Mouse (Mus musculus): ENCODE measurements around the gene Mrpl16.

The Mrpl16 gene

DNA sequence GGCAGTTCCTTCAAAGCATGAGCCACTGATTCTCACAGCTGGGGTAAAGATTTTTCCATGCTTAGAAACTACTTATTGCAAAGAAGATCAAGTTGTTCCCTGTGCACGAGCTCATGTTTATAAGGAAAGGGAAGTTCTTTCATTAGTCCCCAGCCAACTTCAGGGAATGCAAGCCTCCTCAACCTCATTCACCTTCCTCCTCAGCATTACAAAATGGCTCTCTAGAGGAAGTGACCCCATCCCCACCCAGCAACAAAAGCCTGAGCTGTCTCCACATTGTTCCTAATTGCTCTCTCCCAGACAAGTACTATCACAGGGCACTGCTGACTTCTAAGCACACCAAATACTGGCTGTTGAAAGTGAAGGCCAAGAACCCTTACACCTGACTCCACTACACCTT, 34.2 kb downstream of the Mrpl16 start:
- no peak for DNase-seq (ENCODE audit: low spot score in 2 of 2)

DNA sequence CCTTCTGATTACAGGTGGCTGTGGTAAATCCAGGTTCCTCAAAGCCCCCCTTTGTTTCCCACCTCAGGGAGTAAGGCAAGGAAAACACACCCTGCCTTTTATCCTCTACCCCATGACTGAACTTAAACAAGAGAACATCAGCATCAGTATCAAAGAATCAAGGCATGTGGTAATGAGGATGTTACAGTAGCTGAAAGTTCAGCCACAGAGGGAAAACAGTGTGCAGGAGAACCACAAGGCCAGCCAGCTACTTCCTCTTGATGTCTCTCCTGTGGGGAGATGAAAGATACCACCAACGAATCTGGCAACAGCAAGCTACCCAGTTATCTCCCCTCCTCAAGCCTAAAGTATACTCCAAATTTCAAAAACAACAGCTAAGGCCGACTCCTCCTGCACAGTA, 37.1 kb downstream of the Mrpl16 start:
- DNase-seq (ENCODE audit: low spot score in 2 of 2), result no peak

DNA sequence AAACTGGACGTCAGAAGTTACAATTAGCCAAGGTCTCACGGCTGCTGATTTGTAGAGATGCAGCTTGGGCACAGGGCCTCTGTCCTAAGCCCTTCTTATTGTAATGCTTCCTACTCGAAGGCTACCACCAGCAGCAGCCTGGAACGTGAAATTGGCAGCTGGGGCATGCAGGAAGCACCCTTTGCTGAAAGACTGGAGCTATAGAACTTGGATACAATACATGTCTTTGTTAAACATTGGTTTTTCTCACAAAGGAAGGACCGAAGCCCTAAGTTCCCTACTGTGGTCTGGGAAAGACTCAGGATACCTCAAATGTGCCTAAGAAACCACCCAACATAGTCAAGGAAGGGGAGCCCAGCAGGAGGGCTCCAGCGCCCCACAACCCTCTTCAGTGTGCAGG, 37.6 kb downstream of the Mrpl16 start:
- DNase-seq (ENCODE audit: low spot score in 2 of 2), result no peak

DNA sequence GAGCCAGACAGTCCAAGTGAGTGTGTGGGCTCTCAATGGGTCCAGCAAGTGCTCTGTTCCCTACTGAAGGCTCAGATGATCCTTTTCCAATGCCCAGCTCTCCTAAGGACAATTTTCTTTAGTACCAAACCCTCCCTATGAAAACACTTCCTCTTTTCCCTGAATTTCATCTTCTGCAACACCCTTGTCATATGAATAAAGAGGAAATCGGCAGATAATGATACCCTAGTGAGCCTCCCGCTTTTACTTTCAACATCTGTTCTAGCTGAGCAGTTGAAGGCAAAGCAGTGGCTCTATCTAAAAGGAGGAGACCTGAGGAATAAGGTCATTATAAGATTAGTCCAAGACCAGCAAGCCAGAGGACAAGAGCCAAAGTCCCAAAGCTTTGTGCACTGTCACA, 38.3 kb downstream of the Mrpl16 start:
- DNase-seq (ENCODE audit: low spot score in 2 of 2), result no peak

DNA sequence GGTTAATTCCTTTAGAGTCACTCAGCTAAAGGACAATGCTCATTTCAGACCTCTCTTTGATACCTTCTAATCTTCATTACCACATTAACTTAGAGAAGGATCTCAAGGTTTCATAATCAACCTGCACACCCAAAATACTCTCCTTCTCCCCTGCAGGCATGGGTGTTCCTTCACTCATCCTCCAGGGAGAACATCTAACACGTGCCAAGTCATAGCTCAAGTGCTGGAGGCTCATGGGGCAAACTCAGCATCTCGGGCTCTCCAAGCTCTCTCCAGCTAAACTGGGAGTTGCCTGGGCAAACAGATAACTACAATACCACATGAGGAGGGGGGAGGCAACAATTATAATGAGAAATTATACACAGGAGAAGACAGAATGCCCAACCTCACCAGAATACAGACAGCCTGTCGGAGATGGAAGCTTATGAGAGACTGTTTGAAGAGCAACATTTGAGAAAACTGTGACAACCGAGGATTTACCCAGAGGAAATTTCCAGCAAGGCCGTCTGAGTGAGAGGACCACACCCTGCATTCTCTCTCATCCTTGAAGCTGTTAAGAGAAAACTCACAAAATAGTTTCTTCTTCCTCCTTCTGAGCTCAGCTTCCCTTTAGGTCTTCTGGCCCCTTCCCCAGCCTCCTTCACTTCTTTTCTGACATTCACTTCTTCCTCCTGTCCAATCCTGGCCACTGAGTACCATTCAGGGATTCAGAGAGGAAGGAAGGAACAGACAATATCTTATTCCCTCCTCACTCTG, 40.0 kb downstream of the Mrpl16 start:
- DNase-seq (ENCODE audit: low spot score in 2 of 2), result no peak

GRCm38 (mm10) chr19:11810856-11811255, 40.7 kb downstream of the Mrpl16 start:
- DNase-seq (ENCODE audit: low spot score in 2 of 2), result no peak

DNA sequence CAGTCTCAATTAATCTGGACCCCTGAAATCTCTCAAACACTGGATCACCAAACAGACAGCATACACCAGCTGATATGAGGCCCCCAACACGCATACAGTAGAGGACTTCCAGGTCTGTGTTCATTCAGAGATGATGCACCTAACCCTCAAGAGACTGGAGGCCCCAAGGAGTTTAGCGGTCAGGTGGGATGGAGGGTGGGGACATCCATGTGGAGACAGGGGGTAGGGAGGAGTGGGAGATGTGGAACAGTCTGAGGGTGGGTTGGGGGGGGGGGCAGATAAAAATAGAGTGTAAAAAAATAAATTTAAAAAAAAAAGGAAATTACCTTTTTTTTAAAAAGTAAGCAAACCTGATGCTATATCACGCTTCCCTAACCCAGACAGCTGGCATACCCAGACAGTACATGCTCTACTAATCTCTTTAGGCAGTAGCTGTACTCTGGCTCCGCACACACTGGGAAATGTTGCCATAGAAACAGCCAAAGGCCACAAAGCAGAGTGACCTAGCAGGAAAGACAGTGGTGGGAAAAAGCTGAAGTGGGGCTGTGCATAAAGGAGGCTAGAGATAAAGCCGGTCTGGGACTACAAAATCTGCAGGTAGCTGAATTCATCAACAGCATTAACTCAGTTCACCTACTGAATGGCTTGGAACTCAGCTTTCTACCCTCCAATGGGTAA, 41.6 kb downstream of the Mrpl16 start:
- DNase-seq (ENCODE audit: low spot score in 2 of 2), result no peak

- no peak for DNase-seq (ENCODE audit: low spot score in 2 of 2)
Observed at GRCm38 (mm10) chr19:11813136-11813535, 42.9 kb downstream of the Mrpl16 start.

- no peak for DNase-seq (ENCODE audit: low spot score in 2 of 2)
Observed at GRCm38 (mm10) chr19:11813649-11814048, 43.5 kb downstream of the Mrpl16 start.

GRCm38 (mm10) chr19:11814742-11815333, 44.6 kb downstream of the Mrpl16 start:
- no peak for DNase-seq (ENCODE audit: low spot score in 2 of 2)

DNA sequence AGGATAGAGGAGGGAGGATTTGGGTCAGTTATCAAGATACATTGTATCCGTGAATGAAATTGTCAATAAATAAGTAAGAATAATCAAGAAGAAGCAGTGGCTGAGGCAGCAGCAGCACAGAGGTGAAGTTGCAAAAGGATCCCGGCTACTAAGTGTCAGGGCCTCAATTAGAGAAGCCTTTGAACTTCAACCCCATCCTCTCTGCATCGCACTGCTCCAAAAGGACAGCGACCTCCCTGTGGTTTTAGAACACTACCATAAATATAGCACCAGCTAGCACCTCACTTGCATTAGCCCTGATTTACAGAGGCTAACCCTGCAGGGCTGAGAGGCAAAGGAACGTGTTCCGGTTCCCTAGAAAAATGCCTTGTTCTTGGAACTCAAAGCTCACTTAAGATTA, 46.5 kb downstream of the Mrpl16 start:
- DNase-seq (ENCODE audit: low spot score in 2 of 2), result no peak

DNA sequence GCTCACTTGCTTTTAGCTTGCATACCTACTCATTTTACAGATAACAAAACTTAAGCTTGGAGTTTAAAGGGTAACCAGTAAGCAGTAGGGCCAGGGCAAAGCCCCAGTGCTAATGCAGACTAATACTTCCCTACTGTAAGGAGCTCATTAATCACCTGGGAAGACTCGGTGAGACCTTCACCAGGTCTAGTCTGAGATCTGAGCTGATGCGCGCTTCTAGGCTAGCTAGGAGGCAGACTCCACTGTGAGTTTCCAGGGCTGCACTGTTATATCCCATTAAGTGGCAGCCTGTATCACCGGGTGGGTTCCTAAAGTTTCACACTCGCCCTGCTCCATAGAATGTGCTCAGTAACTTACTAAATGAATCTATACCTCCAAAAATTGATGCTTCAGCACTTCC, 47.4 kb downstream of the Mrpl16 start:
- no peak for DNase-seq (ENCODE audit: low spot score in 2 of 2)

DNA sequence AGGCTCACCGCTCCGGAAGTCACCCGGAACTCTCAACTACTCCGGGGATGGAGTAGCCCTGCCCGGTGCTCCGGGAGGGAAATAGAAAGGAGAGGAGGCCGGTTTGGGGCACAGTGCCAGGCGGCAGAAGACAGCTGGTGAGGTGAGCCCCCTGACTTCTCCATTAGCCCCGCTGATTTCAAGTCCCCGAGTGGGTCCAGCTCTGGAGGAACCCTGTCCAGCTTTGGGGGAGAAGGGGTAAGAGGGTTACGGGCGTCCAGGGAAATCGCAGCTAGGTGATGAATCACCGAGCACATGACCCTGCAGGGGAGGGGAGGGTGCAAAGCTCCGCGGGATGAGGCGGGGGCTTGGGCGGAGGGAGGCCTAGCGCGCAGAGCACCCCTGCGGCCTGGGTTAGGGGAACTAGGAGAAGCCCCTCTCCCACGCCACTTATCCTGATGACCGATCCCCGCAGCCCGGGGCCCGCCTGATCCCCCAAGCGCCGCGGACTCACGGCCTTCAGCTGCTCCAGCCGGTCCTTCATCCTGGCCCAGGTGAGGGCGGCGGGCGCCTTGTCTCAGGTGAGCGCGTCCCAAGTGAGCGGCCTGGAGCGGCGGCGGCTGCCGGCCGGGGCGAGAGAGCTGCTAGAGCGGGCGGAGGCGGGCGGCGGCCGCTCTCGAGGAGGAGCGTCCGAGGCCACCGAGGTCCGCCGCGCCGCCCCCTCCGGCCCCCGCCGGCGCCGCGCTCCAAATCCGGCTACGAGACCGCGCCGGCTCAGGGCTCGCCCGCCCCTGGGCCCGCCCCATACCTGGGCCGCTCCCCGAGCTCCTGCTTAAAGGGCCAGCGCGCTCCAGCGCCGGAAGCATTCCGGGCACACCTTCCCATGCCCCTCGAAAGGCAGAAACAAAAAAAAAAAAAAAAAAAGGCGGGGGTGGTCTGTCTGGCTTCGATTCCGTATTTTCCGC, 48.3 kb downstream of the Mrpl16 start:
- peak; percentile 10 to 15 for DNase-seq (ENCODE audit: low spot score in 2 of 2)

- no peak for DNase-seq (ENCODE audit: low spot score in 2 of 2)
Observed at GRCm38 (mm10) chr19:11819143-11819700, 49.0 kb downstream of the Mrpl16 start, which contains the start of gene Stx3. Stx3 (minus strand) TSS chr19:11819403.

- DNase-seq (ENCODE audit: low spot score in 2 of 2), result peak; percentile 32 to 48
Observed at GRCm38 (mm10) chr19:11819800-11820199, 49.6 kb downstream of the Mrpl16 start.

GRCm38 (mm10) chr19:11820211-11820610, 50.0 kb downstream of the Mrpl16 start:
- DNase-seq (ENCODE audit: low spot score in 2 of 2), result no peak

DNA sequence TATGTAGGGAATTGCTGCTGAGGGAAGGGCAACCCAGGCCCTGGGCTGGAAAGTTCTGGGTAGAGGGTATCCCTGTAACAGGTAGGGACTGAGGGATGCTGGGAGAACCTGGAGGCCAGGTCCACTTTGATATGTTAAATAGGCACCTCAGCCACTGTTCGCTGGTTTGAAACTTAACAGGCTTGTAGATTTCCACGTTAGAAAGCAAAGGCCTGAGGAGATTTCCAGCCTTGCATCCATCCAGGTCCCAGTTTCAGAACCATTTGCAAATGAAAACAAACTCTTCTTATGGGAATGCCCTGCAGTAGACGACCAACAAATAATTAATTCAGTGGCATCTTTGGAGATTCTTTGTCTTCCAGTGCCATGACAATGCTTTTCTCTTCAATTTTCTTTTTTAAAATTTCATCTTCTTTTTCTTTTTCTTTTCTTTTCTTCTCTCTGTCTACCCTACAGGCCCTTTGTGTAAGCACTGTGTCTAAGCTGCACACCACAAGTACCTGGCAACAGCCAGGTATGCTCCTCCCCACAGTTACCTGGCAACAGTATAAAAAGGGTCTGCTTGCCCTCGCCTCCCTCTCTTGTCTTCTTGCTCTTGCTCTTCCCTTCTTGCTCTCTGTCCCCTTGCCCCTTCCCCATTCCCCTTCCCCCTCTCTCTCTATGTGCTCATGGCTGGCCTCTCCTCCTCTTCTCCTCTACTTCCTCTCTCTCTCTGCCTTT, 53.3 kb downstream of the Mrpl16 start:
- no peak for DNase-seq (ENCODE audit: low spot score in 2 of 2)
